Mouse (Mus musculus): ENCODE data around the gene Aipl1. TPM values are rescaled to one million over a fixed set of nuclear protein-coding genes. Genes with fewer than 3 reads are reported as not detected.

The Aipl1 gene
- total RNA-seq, 1 experiment from 2014 or later: 0.84 TPM

DNA sequence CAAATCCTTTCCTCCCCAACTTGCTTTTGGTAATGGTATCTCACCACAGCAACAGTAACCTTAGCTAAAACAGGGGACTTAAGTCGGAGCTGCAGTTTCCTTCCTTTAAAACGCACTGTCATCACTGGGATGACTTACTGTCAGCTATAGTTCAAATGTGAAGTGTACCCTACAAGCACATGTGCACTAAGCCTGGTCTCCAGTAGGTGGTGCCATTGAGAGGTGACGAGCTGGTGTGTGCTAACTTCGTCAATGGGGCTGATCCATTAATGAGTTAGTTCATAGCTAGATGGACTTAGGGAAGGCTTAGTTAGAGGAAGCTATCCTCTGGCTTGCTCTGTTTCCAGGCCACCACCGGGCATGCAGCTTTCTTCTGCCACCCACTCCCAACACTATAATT is 15.3 kb upstream of the Aipl1 start:
- peak; percentile 78 to 96 for ATAC-seq (replicated peaks in 1 of 2; ENCODE audit: insufficient read depth in 1 of 2, low FRiP score in 2 of 2, low TSS enrichment in 1 of 2, low read depth in 1 of 2, poor library complexity in 2 of 2, severe bottlenecking in 2 of 2)

- no peak for ATAC-seq (replicated peaks in 1 of 2; ENCODE audit: insufficient read depth in 1 of 2, low FRiP score in 2 of 2, low TSS enrichment in 1 of 2, low read depth in 1 of 2, poor library complexity in 2 of 2, severe bottlenecking in 2 of 2)
These were observed 14.9 kb upstream of the Aipl1 start for GRCm38 (mm10) chr11:72052221-72052620.

GRCm38 (mm10) chr11:72050895-72051858 is 13.9 kb upstream of the Aipl1 start:
- no peak for ATAC-seq (replicated peaks in 1 of 2; ENCODE audit: insufficient read depth in 1 of 2, low FRiP score in 2 of 2, low TSS enrichment in 1 of 2, low read depth in 1 of 2, poor library complexity in 2 of 2, severe bottlenecking in 2 of 2)

GRCm38 (mm10) chr11:72050168-72050894 is 13.0 kb upstream of the Aipl1 start:
- no peak for ATAC-seq (replicated peaks in 1 of 2; ENCODE audit: insufficient read depth in 1 of 2, low FRiP score in 2 of 2, low TSS enrichment in 1 of 2, low read depth in 1 of 2, poor library complexity in 2 of 2, severe bottlenecking in 2 of 2)

DNA sequence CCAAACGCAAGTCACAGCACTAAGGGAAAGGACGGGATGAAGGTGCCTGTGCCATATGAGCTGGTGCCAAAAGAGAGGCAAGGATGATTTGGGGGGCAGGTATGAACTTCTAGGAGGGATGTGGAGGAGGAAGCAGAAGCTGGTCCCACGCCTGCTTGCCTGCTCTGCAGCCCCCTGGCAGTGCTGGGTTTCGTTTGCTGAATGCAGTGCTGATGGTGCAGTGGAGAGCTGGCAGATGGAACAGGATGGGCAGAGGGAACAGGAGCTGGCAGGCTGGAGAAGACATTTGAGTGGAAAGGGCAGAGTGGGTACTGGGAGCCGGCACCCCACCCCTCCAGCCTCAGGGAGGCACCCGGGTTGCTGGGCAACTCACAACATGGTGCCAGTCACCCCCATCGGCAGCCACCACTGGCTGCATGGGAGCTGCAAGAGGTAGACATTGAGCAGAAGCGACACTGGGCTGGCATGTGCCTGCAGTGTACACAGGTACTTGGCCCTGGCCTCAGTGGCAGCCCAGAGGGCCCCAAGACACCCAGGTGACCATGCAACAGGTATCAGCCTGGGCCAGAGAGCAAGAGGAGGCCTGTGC is 12.0 kb upstream of the Aipl1 start:
- ATAC-seq (replicated peaks in 1 of 2; ENCODE audit: insufficient read depth in 1 of 2, low FRiP score in 2 of 2, low TSS enrichment in 1 of 2, low read depth in 1 of 2, poor library complexity in 2 of 2, severe bottlenecking in 2 of 2): no peak

DNA sequence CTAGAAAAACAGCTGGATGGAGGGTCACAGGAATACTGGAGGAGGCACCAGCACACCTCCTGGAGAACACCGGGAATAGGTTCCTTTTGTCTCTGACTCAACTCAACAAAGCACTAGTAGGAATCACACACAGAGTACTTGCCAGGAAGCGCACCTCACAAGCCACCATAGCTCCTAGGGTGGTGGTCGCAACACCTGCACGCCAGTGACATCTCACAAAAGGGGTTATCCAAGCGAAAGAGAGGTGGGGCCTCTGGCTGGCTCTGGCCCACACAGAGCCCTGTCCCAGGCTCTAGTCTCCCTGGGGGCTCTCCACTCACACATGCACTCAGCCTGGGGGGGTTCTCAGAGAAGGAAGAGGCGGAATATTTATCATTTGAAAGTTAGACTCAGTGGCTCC is 11.4 kb upstream of the Aipl1 start:
- ATAC-seq (replicated peaks in 1 of 2; ENCODE audit: insufficient read depth in 1 of 2, low FRiP score in 2 of 2, low TSS enrichment in 1 of 2, low read depth in 1 of 2, poor library complexity in 2 of 2, severe bottlenecking in 2 of 2): no peak

DNA sequence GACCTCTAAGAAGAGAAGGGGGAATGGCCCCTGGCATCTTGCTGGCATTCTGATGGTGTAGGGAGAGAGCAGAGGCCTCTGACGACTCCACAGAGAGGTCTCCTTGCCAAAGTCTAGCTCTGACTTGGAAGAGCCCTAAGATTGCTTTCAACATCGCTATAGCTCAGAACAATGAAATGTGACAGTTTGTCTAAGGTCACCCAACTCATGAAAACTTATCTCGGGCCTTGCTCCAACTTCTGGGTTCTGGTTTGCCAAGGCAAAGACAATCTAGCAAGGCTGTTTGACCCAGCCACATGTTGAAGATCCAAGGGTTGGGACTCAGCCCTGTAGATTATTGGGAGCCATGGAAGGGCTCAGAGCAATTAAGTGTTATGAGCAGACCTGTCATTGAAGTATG is 6.9 kb upstream of the Aipl1 start:
- no peak for ATAC-seq (replicated peaks in 1 of 2; ENCODE audit: insufficient read depth in 1 of 2, low FRiP score in 2 of 2, low TSS enrichment in 1 of 2, low read depth in 1 of 2, poor library complexity in 2 of 2, severe bottlenecking in 2 of 2)

DNA sequence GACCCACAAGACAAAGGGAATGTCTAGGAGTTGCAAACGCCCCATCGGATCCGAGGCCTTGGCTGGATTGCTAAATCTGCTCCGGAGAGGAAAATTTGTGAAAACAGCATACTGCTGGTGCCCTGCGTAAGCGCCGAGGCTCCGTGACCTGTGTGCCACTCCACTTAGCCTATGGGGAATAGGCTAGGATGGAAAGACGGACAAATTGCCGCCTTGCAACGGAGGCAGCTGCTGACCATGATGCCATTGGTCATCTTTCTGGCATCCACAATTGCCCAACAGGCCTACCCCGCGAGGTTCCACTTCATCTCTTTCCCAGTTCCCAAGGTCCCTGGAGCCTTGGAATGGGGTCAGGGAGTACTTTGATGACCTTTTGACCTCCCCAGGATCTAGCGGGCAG is 5.3 kb upstream of the Aipl1 start:
- ATAC-seq (replicated peaks in 1 of 2; ENCODE audit: insufficient read depth in 1 of 2, low FRiP score in 2 of 2, low TSS enrichment in 1 of 2, low read depth in 1 of 2, poor library complexity in 2 of 2, severe bottlenecking in 2 of 2): no peak

GRCm38 (mm10) chr11:72041768-72042607 is 4.7 kb upstream of the Aipl1 start, which contains the start of gene Pimreg:
Gene Pimreg (plus strand): TSS chr11:72042032.
- ATAC-seq (replicated peaks in 1 of 2; ENCODE audit: insufficient read depth in 1 of 2, low FRiP score in 2 of 2, low TSS enrichment in 1 of 2, low read depth in 1 of 2, poor library complexity in 2 of 2, severe bottlenecking in 2 of 2): peak; percentile 89 to 90

DNA sequence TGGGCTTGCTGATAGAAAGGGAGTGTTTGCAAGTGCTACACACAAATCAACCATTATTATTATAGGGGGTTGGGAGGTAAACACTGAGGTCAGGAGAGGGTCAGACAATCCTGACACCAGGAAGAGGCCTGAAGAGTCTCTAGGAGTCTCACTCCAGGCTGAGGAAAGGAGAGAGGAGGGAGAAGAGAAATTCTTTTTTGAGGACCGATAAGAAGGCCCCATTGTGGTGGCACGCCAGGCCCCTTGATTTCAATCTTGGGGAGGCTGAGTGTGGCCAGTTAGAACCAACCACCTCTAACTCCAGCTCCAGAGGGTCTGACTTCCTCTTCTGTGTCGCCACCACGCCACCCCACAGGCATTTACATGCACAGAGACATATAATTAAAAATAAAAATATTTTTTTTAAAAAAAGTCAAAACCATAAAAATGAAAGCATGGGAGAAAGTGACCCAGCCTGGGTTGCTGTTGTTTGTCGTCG is 4.0 kb upstream of the Aipl1 start:
- ATAC-seq (replicated peaks in 1 of 2; ENCODE audit: insufficient read depth in 1 of 2, low FRiP score in 2 of 2, low TSS enrichment in 1 of 2, low read depth in 1 of 2, poor library complexity in 2 of 2, severe bottlenecking in 2 of 2): peak in 1 of 2 experiments; percentile 29; a peak in 1 of 4 replicates

DNA sequence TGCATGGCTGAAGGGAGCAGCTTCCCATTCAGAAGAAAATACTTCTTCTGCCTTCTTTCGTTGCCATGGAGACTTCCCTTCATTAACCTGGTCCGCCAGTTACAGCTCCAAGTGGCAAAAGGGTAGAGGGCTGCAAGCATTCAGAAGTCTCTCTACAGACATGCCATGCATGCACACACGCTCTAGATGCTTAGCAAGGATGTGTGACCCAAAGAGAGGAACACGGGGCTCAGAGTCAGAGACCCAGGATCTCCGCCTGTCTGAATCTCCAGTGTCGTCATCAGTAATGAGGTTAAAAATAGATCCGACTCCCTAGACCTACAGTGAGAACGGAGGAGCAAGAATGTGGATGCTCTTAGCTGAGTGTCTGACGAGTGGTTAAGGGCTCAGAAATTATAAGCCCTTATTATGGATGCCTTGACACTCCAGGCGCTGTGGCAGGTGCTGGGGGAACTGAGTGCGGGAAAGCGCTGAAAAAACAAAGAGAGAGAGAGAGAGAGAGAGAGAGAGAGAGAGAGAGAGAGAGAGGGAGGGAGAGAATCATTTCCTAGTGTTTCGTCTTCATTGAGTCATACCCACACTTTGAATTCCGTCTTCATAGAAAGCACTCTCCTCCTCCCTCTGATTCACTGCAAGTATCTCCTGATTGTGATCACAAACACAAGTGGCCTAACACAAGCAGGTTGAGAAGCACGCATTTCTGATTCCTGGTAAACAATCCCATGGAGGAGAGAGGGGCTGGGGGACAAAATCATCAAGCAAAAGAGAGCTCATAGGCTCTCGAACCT is 2.5 kb upstream of the Aipl1 start:
- ATAC-seq (replicated peaks in 1 of 2; ENCODE audit: insufficient read depth in 1 of 2, low FRiP score in 2 of 2, low TSS enrichment in 1 of 2, low read depth in 1 of 2, poor library complexity in 2 of 2, severe bottlenecking in 2 of 2): no peak

DNA sequence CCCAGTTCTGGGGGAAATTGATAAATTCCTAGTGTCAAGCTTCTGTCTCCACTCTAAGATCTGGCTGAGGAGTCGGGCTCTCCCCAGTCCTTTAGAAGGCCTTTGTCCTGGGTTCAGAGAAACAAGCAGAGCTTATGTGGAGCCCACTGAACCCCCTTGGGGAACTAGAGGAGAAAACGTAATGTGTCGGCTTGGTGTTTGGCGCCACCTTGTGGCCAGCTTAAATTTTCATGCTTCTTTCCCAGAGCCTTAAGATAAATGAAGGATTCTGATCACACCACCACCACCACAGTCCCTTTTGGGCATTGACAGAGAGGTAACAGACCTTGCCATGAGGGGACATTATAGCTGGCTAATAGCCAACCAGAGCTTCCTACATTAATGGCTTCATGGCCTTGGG is 687 bp upstream of the Aipl1 start:
- no peak for ATAC-seq (replicated peaks in 1 of 2; ENCODE audit: insufficient read depth in 1 of 2, low FRiP score in 2 of 2, low TSS enrichment in 1 of 2, low read depth in 1 of 2, poor library complexity in 2 of 2, severe bottlenecking in 2 of 2)

DNA sequence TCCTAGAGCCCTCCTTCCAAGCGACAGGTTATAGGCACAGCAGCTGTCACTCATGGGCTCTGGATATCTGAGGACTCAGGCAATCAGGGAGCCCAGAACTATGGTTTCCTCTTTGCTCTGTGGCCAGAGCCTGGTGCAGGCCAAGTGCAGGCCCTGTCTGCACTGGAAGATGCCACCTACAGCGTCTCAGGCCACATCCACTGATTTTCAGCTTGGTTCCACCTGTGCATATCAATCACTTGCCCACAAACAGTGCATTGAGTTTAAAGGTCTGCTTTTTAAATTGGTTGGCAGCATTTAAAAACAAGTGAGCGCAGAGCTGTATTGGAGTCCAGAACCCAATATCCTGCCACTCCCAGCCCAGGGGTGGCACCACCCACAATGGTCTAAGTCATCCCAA is 4.7 kb downstream of the Aipl1 start:
- no peak for ATAC-seq (replicated peaks in 1 of 2; ENCODE audit: insufficient read depth in 1 of 2, low FRiP score in 2 of 2, low TSS enrichment in 1 of 2, low read depth in 1 of 2, poor library complexity in 2 of 2, severe bottlenecking in 2 of 2)

DNA sequence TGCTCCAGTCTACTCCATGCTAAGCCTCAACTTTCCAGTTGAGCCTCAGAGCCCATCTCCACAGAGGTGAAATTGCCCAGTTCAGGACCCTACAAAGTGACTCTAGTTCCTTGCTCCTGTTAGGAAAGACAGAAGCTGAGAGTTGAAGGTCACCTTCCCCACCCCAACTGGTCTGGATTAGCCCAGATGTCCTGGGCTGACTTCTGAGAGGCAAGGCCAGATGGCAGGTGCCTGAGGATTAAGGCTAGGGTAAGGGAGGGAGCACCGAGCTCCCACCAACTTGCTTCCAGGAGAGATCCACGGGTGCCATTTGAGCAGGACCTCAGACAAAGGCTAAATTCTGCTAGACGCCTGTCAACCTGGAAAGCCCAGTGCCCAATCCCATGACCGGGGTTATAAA is 5.2 kb downstream of the Aipl1 start:
- ATAC-seq (replicated peaks in 1 of 2; ENCODE audit: insufficient read depth in 1 of 2, low FRiP score in 2 of 2, low TSS enrichment in 1 of 2, low read depth in 1 of 2, poor library complexity in 2 of 2, severe bottlenecking in 2 of 2): no peak

DNA sequence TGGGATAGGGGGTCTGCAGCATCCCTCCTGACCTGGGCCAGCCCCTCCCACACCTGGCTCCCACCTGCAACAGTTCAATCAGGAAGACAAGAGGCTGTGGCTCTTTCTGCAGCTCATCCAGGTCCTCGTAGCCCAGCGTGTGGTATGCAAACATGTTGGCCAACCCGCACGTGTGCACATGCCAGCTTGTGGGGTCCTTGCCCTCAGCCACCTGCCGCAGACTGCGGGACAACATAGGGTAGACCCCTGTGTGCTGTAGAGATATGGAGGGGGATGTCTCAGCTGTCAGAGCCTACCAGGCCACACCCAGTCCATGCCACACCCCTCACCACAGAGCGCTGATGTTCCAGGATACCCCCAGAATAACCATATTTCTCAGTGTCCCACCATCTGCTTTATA is 6.0 kb downstream of the Aipl1 start:
- no peak for ATAC-seq (replicated peaks in 1 of 2; ENCODE audit: insufficient read depth in 1 of 2, low FRiP score in 2 of 2, low TSS enrichment in 1 of 2, low read depth in 1 of 2, poor library complexity in 2 of 2, severe bottlenecking in 2 of 2)

DNA sequence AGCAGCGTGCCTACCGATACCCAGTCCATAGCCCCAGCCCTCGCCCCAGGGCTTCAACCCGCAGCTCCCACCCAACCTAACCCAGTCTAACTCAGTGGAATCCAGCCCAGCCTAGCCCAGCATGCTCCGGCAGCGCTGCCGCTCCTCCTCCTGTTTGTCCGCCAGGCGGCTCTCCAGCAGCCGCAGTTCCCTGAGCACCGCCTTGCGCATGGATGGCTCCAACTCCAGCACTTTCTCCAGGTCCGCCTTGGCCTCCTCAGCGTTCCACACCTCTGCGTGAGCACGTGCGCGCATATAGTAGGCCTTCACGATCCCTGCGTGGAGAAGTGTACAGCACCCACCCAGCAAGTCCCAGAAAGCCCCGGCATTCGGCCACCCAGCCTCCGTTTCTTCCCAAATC is 8.2 kb downstream of the Aipl1 start:
- ATAC-seq (replicated peaks in 1 of 2; ENCODE audit: insufficient read depth in 1 of 2, low FRiP score in 2 of 2, low TSS enrichment in 1 of 2, low read depth in 1 of 2, poor library complexity in 2 of 2, severe bottlenecking in 2 of 2): no peak
